ENCODE assay signal across 30 mouse cellular contexts in genomic region chr11:6692341-6692740, GRCm38 (mm10). TPM values are rescaled to one million over a fixed set of nuclear protein-coding genes. Genes with fewer than 3 reads are reported as not detected.
A peak's percentile ranks its signal among the peaks of the same experiment; 100 is the strongest.
DNase-seq lines count a peak whose midpoint lies in the region; ATAC-seq and TF ChIP-seq lines count a peak whose summit lies in the region.
"Had no signal": no experiment of that assay in that cellular context is flagged by ENCODE, and none has a peak within 500 bp of the region (broad histone marks: within the 10 kb centered on the region; RNA-seq: fewer than 3 reads in every experiment).

No protein-coding gene starts in this region.

- H3K4me3 ChIP-seq in forebrain, postnatal 0 days (ENCODE audit: low read depth, low read length): no peak overlapping the region
- no peak overlapping the region for H3K4me3 ChIP-seq in forebrain, embryonic 15.5 days
- no peak overlapping the region for H3K4me3 ChIP-seq in layer of hippocampus, adult 2 months
- H3K4me3 ChIP-seq: embryonic facial prominence, embryonic 10.5 days; embryonic facial prominence, embryonic 12.5 days; forebrain, embryonic 13.5 days had no signal

- ATAC-seq in forebrain, postnatal 0 days: peak; percentile 74
- ATAC-seq in forebrain, embryonic 15.5 days (replicated peaks): no peak
- ATAC-seq: activated CD4-positive, CD25-positive, alpha-beta regulatory T cell, adult 4 months; CD4-positive, CD25-positive, alpha-beta regulatory T cell, adult 4 months; forebrain, embryonic 13.5 days; forebrain, embryonic 16.5 days had no signal

- H3K9me3 ChIP-seq in forebrain, postnatal 0 days (ENCODE audit: low read length): no peaks in the 10 kb centered on the region
- no peaks in the 10 kb centered on the region for H3K9me3 ChIP-seq in forebrain, embryonic 15.5 days
- H3K9me3 ChIP-seq: embryonic facial prominence, embryonic 10.5 days; embryonic facial prominence, embryonic 12.5 days; forebrain, embryonic 13.5 days; G1E had no signal

- peak; percentile 39 for DNase-seq in forebrain, postnatal 0 days
- no peak for DNase-seq in layer of hippocampus, adult 2 months (ENCODE audit: low spot score in 2 of 2)
- no peak for DNase-seq in layer of hippocampus, postnatal 36 days
- peak; percentile 37 for DNase-seq in brain, adult 2 months (ENCODE audit: low read depth, low spot score)
- no peak for DNase-seq in ovary, postnatal 10 days (ENCODE audit: low spot score)
- DNase-seq: adrenal gland, adult 8-10 months; adrenal gland, postnatal 14 days; adrenal gland, postnatal 36 days; B cell, adult 2 months; cerebellum, adult 11-12 months; cerebellum, adult 2 months; cerebellum, adult 9-10 months; cerebellum, postnatal 10 days; cerebellum, postnatal 25 days had no signal

- WGBS in forebrain, postnatal 0 days: 55% methylated on average over 6 of the region's 6 CpGs
- 76% methylated on average over 6 of the region's 6 CpGs for WGBS in forebrain, embryonic 15.5 days

- H3K4me1 ChIP-seq in forebrain, postnatal 0 days (ENCODE audit: insufficient read depth): no peaks in the 10 kb centered on the region
- H3K4me1 ChIP-seq in forebrain, embryonic 15.5 days: no peaks in the 10 kb centered on the region
- H3K4me1 ChIP-seq: embryonic facial prominence, embryonic 10.5 days; embryonic facial prominence, embryonic 12.5 days; forebrain, embryonic 13.5 days had no signal

- H3K27me3 ChIP-seq in forebrain, postnatal 0 days (ENCODE audit: insufficient read depth, low read length): no peaks in the 10 kb centered on the region
- H3K27me3 ChIP-seq in forebrain, embryonic 15.5 days: no peaks in the 10 kb centered on the region
- H3K27me3 ChIP-seq: embryonic facial prominence, embryonic 12.5 days; forebrain, embryonic 13.5 days; Patski had no signal

- no peak overlapping the region for H3K9ac ChIP-seq in forebrain, postnatal 0 days
- H3K9ac ChIP-seq in forebrain, embryonic 15.5 days (replicated peaks): no peak overlapping the region
- H3K9ac ChIP-seq: embryonic facial prominence, embryonic 12.5 days; forebrain, embryonic 13.5 days had no signal

- no peaks in the 10 kb centered on the region for H3K36me3 ChIP-seq in forebrain, postnatal 0 days (ENCODE audit: insufficient read depth)
- no peaks in the 10 kb centered on the region for H3K36me3 ChIP-seq in forebrain, embryonic 15.5 days
- H3K36me3 ChIP-seq: embryonic facial prominence, embryonic 10.5 days; embryonic facial prominence, embryonic 12.5 days; G1E had no signal

- no peak overlapping the region for H3K27ac ChIP-seq in forebrain, postnatal 0 days (ENCODE audit: low read depth, low read length)
- no peak overlapping the region for H3K27ac ChIP-seq in forebrain, embryonic 15.5 days (replicated peaks)
- peak overlapping the region; percentile 18; the same call in 1 of the 2 replicates for H3K27ac ChIP-seq in layer of hippocampus, adult 2 months
- H3K27ac ChIP-seq: embryonic facial prominence, embryonic 10.5 days; embryonic facial prominence, embryonic 12.5 days; forebrain, embryonic 13.5 days had no signal

- no peak overlapping the region for H3K4me2 ChIP-seq in forebrain, postnatal 0 days (ENCODE audit: low read depth)
- H3K4me2 ChIP-seq in forebrain, embryonic 15.5 days (replicated peaks): no peak overlapping the region
- H3K4me2 ChIP-seq: embryonic facial prominence, embryonic 12.5 days; forebrain, embryonic 13.5 days had no signal

- TF ChIP-seq CTCF in forebrain, postnatal 0 days (IDR thresholded peaks at IDR 0.05; ENCODE audit: low read depth): no peak
- no peak for TF ChIP-seq CTCF in layer of hippocampus, adult 2 months (conservative IDR thresholded peaks at IDR 0.05)

RNA-seq across cellular contexts. Expression of gene Ramp3, which starts 34.0 kb away (rescaled TPM):
- total RNA-seq in forebrain, postnatal 0 days (2014; rRNA removed): 12.9 and 21.1 TPM in 2 replicates
- 17.6 and 20.0 TPM in 2 replicates for polyA plus RNA-seq in forebrain, postnatal 0 days (2015; fragmentation: Nextera tagmentation; extraction: Ambion mirVana)
- 4.1 and 6.7 TPM in 2 replicates for polyA plus RNA-seq in forebrain, embryonic 15.5 days (2015; fragmentation: Nextera tagmentation; extraction: Ambion mirVana)
- total RNA-seq in layer of hippocampus, adult 2 months (2021): 1 to 10 TPM; 6.1 to 7.6 TPM
- total RNA-seq in layer of hippocampus, postnatal 36 days (2021): 1 to 10 TPM; 4.8 to 4.9 TPM
- total RNA-seq: G1E had no signal
- polyA plus RNA-seq: G1E had no signal

RNA-seq across cellular contexts. Expression of gene Wap, which starts 53.9 kb away (rescaled TPM):
- not detected in 2 replicates for total RNA-seq in forebrain, postnatal 0 days (2014; rRNA removed)
- not detected in 2 replicates for polyA plus RNA-seq in forebrain, postnatal 0 days (2015; fragmentation: Nextera tagmentation; extraction: Ambion mirVana)
- not detected in 2 replicates for polyA plus RNA-seq in forebrain, embryonic 15.5 days (2015; fragmentation: Nextera tagmentation; extraction: Ambion mirVana)
- total RNA-seq in layer of hippocampus, adult 2 months (2021): not detected
- not detected for total RNA-seq in layer of hippocampus, postnatal 36 days (2021)
- total RNA-seq: adrenal gland, adult 18-20 months; adrenal gland, adult 8-10 months; adrenal gland, postnatal 14 days; adrenal gland, postnatal 36 days; CH12.LX; G1E had no signal
- polyA plus RNA-seq: activated CD4-positive, CD25-positive, alpha-beta regulatory T cell, adult 4 months; brain, embryonic 14.5 days; CD4-positive, CD25-positive, alpha-beta regulatory T cell, adult 4 months; cerebellum, adult 2 months; cortical plate, adult 2 months; embryonic facial prominence, embryonic 10.5 days; embryonic facial prominence, embryonic 12.5 days; embryonic facial prominence, embryonic 14.5 days; forebrain, embryonic 11.5 days; forebrain, embryonic 13.5 days; forebrain, embryonic 16.5 days; frontal cortex, adult 2 months; G1E; Patski had no signal

Comparison
In these comparisons a context has a peak if more than half of its experiments do, and no peak if none do; other contexts are left out.
1. DNase-seq: peak in forebrain, postnatal 0 days (single experiment) and brain, adult 2 months (single experiment); none in layer of hippocampus, adult 2 months (0 of 2), layer of hippocampus, postnatal 36 days (0 of 2) and ovary, postnatal 10 days (single experiment).